Mouse (Mus musculus): ENCODE results near the gene Tll2. TPM values are rescaled to one million over a fixed set of nuclear protein-coding genes. Genes with fewer than 3 reads are reported as not detected.

Tll2 gene
- polyA plus RNA-seq, 1 experiment from 2014 or later = not detected

GRCm38 (mm10) chr19:41151321-41152015, 55.2 kb downstream of the Tll2 start:
- ATAC-seq (replicated peaks; ENCODE audit: low FRiP score, low read depth) = no peak
- TF ChIP-seq CTCF (IDR thresholded peaks at IDR 0.05; ENCODE audit: low read depth) = no peak
- Histone ChIP-seq H3K4me2 (ENCODE audit: low read length) (no peak overlapping the region), H3K9ac (ENCODE audit: low read depth, low read length) (no peak overlapping the region), H3K9me3 (replicated peaks; ENCODE audit: low read length) (no peaks in the 10 kb centered on the region), H3K27ac (no peak overlapping the region), H3K4me3 (replicated peaks; ENCODE audit: low read depth, low read length) (no peak overlapping the region), H3K4me1 (replicated peaks; ENCODE audit: insufficient read depth, low read length) (no peaks in the 10 kb centered on the region), H3K36me3 (ENCODE audit: insufficient read depth, low read length) (no peaks in the 10 kb centered on the region), H3K27me3 (ENCODE audit: insufficient read depth, low read length) (no peaks in the 10 kb centered on the region)
- WGBS = 49% methylated on average over 7 of the region's 7 CpGs
- DNase-seq (ENCODE audit: low spot score) = peak; percentile 33

- ATAC-seq (replicated peaks; ENCODE audit: low FRiP score, low read depth) (no peak), DNase-seq (ENCODE audit: low spot score) (no peak)
- no peak for TF ChIP-seq CTCF (IDR thresholded peaks at IDR 0.05; ENCODE audit: low read depth)
- Histone ChIP-seq H3K4me3 (replicated peaks; ENCODE audit: low read depth, low read length) (no peak overlapping the region), H3K27me3 (ENCODE audit: insufficient read depth, low read length) (no peaks in the 10 kb centered on the region), H3K9ac (ENCODE audit: low read depth, low read length) (no peak overlapping the region), H3K27ac (no peak overlapping the region), H3K4me1 (replicated peaks; ENCODE audit: insufficient read depth, low read length) (no peaks in the 10 kb centered on the region), H3K9me3 (replicated peaks; ENCODE audit: low read length) (no peaks in the 10 kb centered on the region), H3K4me2 (ENCODE audit: low read length) (no peak overlapping the region), H3K36me3 (ENCODE audit: insufficient read depth, low read length) (no peaks in the 10 kb centered on the region)
- 48% methylated on average over 8 of the region's 8 CpGs for WGBS
Observed at GRCm38 (mm10) chr19:41140961-41141360, 65.7 kb downstream of the Tll2 start.

- ATAC-seq (replicated peaks; ENCODE audit: low FRiP score, low read depth) (no peak), DNase-seq (ENCODE audit: low spot score) (peak; percentile 44)
- Histone ChIP-seq H3K27ac (no peak overlapping the region), H3K4me1 (replicated peaks; ENCODE audit: insufficient read depth, low read length) (no peaks in the 10 kb centered on the region), H3K36me3 (ENCODE audit: insufficient read depth, low read length) (no peaks in the 10 kb centered on the region), H3K4me2 (ENCODE audit: low read length) (no peak overlapping the region), H3K9me3 (replicated peaks; ENCODE audit: low read length) (no peaks in the 10 kb centered on the region), H3K27me3 (ENCODE audit: insufficient read depth, low read length) (no peaks in the 10 kb centered on the region), H3K4me3 (replicated peaks; ENCODE audit: low read depth, low read length) (no peak overlapping the region), H3K9ac (ENCODE audit: low read depth, low read length) (no peak overlapping the region)
- 48% methylated on average over 4 of the region's 4 CpGs for WGBS
- TF ChIP-seq CTCF (IDR thresholded peaks at IDR 0.05; ENCODE audit: low read depth) = no peak
Observed at GRCm38 (mm10) chr19:41139629-41140028, 67.0 kb downstream of the Tll2 start.

- Histone ChIP-seq H3K4me2 (ENCODE audit: low read length) (no peak overlapping the region), H3K4me3 (replicated peaks; ENCODE audit: low read depth, low read length) (no peak overlapping the region), H3K9me3 (replicated peaks; ENCODE audit: low read length) (no peaks in the 10 kb centered on the region), H3K4me1 (replicated peaks; ENCODE audit: insufficient read depth, low read length) (no peaks in the 10 kb centered on the region), H3K9ac (ENCODE audit: low read depth, low read length) (no peak overlapping the region), H3K27me3 (ENCODE audit: insufficient read depth, low read length) (no peaks in the 10 kb centered on the region), H3K36me3 (ENCODE audit: insufficient read depth, low read length) (no peaks in the 10 kb centered on the region), H3K27ac (no peak overlapping the region)
- DNase-seq (ENCODE audit: low spot score) (no peak), ATAC-seq (replicated peaks; ENCODE audit: low FRiP score, low read depth) (no peak)
- TF ChIP-seq CTCF (IDR thresholded peaks at IDR 0.05; ENCODE audit: low read depth) = no peak
- 22% methylated on average over 3 of the region's 3 CpGs for WGBS
Observed at GRCm38 (mm10) chr19:41123009-41123408, 83.6 kb downstream of the Tll2 start.

GRCm38 (mm10) chr19:41119924-41120323, 86.7 kb downstream of the Tll2 start:
- Histone ChIP-seq H3K4me1 (replicated peaks; ENCODE audit: insufficient read depth, low read length) (no peaks in the 10 kb centered on the region), H3K4me2 (ENCODE audit: low read length) (no peak overlapping the region), H3K27ac (no peak overlapping the region), H3K9ac (ENCODE audit: low read depth, low read length) (no peak overlapping the region), H3K9me3 (replicated peaks; ENCODE audit: low read length) (no peaks in the 10 kb centered on the region), H3K27me3 (ENCODE audit: insufficient read depth, low read length) (no peaks in the 10 kb centered on the region), H3K36me3 (ENCODE audit: insufficient read depth, low read length) (no peaks in the 10 kb centered on the region), H3K4me3 (replicated peaks; ENCODE audit: low read depth, low read length) (no peak overlapping the region)
- TF ChIP-seq CTCF (IDR thresholded peaks at IDR 0.05; ENCODE audit: low read depth) = no peak
- ATAC-seq (replicated peaks; ENCODE audit: low FRiP score, low read depth) (no peak), DNase-seq (ENCODE audit: low spot score) (no peak)
- 94% methylated on average over 13 of the region's 13 CpGs for WGBS

GRCm38 (mm10) chr19:41118346-41118745, 88.3 kb downstream of the Tll2 start:
- Histone ChIP-seq H3K9me3 (replicated peaks; ENCODE audit: low read length) (no peaks in the 10 kb centered on the region), H3K4me3 (replicated peaks; ENCODE audit: low read depth, low read length) (no peak overlapping the region), H3K27ac (no peak overlapping the region), H3K4me1 (replicated peaks; ENCODE audit: insufficient read depth, low read length) (no peaks in the 10 kb centered on the region), H3K27me3 (ENCODE audit: insufficient read depth, low read length) (no peaks in the 10 kb centered on the region), H3K36me3 (ENCODE audit: insufficient read depth, low read length) (no peaks in the 10 kb centered on the region), H3K9ac (ENCODE audit: low read depth, low read length) (no peak overlapping the region), H3K4me2 (ENCODE audit: low read length) (no peak overlapping the region)
- 32% methylated on average over 6 of the region's 6 CpGs for WGBS
- DNase-seq (ENCODE audit: low spot score) = peak; percentile 13
- ATAC-seq (replicated peaks; ENCODE audit: low FRiP score, low read depth) = no peak
- TF ChIP-seq CTCF (IDR thresholded peaks at IDR 0.05; ENCODE audit: low read depth) = no peak

- Histone ChIP-seq H3K27ac (no peak overlapping the region), H3K36me3 (ENCODE audit: insufficient read depth, low read length) (no peaks in the 10 kb centered on the region), H3K4me2 (ENCODE audit: low read length) (no peak overlapping the region), H3K9ac (ENCODE audit: low read depth, low read length) (no peak overlapping the region), H3K9me3 (replicated peaks; ENCODE audit: low read length) (no peaks in the 10 kb centered on the region), H3K4me3 (replicated peaks; ENCODE audit: low read depth, low read length) (no peak overlapping the region), H3K4me1 (replicated peaks; ENCODE audit: insufficient read depth, low read length) (no peaks in the 10 kb centered on the region), H3K27me3 (ENCODE audit: insufficient read depth, low read length) (no peaks in the 10 kb centered on the region)
- no peak for TF ChIP-seq CTCF (IDR thresholded peaks at IDR 0.05; ENCODE audit: low read depth)
- WGBS = 87% methylated on average over 4 of the region's 4 CpGs
- DNase-seq (ENCODE audit: low spot score) (no peak), ATAC-seq (replicated peaks; ENCODE audit: low FRiP score, low read depth) (no peak)
Observed at GRCm38 (mm10) chr19:41117334-41117733, 89.3 kb downstream of the Tll2 start.
